In the genomic region with DNA sequence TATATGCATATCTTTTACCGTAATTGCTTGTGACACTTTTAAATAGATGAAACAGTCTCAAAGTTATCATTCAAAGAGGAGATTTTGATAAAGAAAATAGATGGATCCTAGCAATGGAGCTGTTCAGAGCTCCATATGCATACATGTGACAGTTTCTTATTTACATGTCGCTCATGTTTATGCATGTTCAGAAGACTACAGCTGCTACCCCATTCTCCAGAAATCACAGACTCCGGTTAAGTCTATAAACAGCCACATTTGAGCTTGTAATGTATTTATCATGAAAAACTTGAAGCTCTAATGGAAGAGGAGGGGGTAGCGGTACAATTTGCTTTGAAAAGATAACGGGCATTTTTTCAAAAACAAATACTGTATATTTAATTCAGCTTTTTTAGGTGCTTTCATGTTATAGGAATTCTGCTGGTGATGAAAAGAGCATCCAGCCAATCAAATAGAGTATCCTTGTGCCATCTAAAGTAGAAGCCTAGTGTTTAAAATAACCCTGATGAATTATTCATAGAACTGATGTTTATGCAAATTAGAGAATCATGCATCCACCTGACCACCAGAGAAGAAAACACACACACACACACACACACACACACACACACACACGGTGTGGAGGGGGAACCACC, we compare ENCODE assay signal across 14 mouse cellular contexts.
DNase-seq lines count a peak whose midpoint lies in the region; ATAC-seq lines count a peak whose summit lies in the region.
"Had no signal": no experiment of that assay in that cellular context is flagged by ENCODE, and none has a peak within 500 bp of the region (broad histone marks: within the 10 kb centered on the region; RNA-seq: fewer than 3 reads in every experiment).

No protein-coding gene starts in this region.

- no peaks in the 10 kb centered on the region for H3K36me3 ChIP-seq in forebrain, embryonic 11.5 days (ENCODE audit: control insufficient read depth, insufficient read depth, low read length)
- no peaks in the 10 kb centered on the region for H3K36me3 ChIP-seq in forebrain, embryonic 10.5 days (replicated peaks)
- no peaks in the 10 kb centered on the region for H3K36me3 ChIP-seq in midbrain, embryonic 16.5 days (ENCODE audit: control insufficient read depth, insufficient read depth, low read length)
- H3K36me3 ChIP-seq: liver, embryonic 12.5 days had no signal

- ATAC-seq in forebrain, embryonic 11.5 days (replicated peaks; ENCODE audit: low FRiP score): peak; percentile 90
- ATAC-seq in midbrain, embryonic 16.5 days: peak; percentile 94
- ATAC-seq in megakaryocyte progenitor cell, adult 5-6 weeks (replicated peaks; ENCODE audit: poor library complexity): no peak
- ATAC-seq: liver, embryonic 12.5 days had no signal

- H3K4me2 ChIP-seq in forebrain, embryonic 11.5 days (ENCODE audit: low read depth, low read length, severe bottlenecking): no peak overlapping the region
- peak overlapping the region; percentile 35 for H3K4me2 ChIP-seq in midbrain, embryonic 16.5 days (ENCODE audit: low read length)
- H3K4me2 ChIP-seq: heart, embryonic 11.5 days; liver, embryonic 12.5 days had no signal

- H3K9ac ChIP-seq in forebrain, embryonic 11.5 days (ENCODE audit: low read length): no peak overlapping the region
- peak overlapping the region; percentile 54; the same call in 1 of the 2 replicates for H3K9ac ChIP-seq in midbrain, embryonic 16.5 days (ENCODE audit: low read depth, low read length)
- H3K9ac ChIP-seq: liver, embryonic 12.5 days had no signal

- no peak for DNase-seq in forebrain, embryonic 11.5 days (ENCODE audit: low spot score)
- no peak for DNase-seq in forebrain, embryonic 10.5 days (ENCODE audit: extremely low spot score, low spot score)
- peak; percentile 6 to 11 for DNase-seq in right cerebral cortex, adult 2 months (ENCODE audit: low spot score in 2 of 2)
- DNase-seq in right cerebral cortex, adult 18-20 months: no peak
- DNase-seq in cerebellum, adult 18-20 months: no peak
- DNase-seq in kidney, adult 11 months: no peak
- DNase-seq: adrenal gland, adult 8-10 months; layer of hippocampus, postnatal 36 days; lung, postnatal 10 days had no signal

- no peaks in the 10 kb centered on the region for H3K9me3 ChIP-seq in forebrain, embryonic 11.5 days (ENCODE audit: control insufficient read depth, low read length)
- H3K9me3 ChIP-seq in forebrain, embryonic 10.5 days: no peaks in the 10 kb centered on the region
- no peaks in the 10 kb centered on the region for H3K9me3 ChIP-seq in midbrain, embryonic 16.5 days (replicated peaks; ENCODE audit: control insufficient read depth, low read length, poor library complexity, severe bottlenecking)
- H3K9me3 ChIP-seq: liver, embryonic 12.5 days had no signal

- 0 out of 2 replicates have a peak overlapping the region, but pooled peaks have one; percentile 6 for H3K27ac ChIP-seq in forebrain, embryonic 11.5 days (ENCODE audit: low read depth, low read length)
- H3K27ac ChIP-seq in forebrain, embryonic 10.5 days: no peak overlapping the region
- H3K27ac ChIP-seq in midbrain, embryonic 16.5 days (ENCODE audit: low read length): peak overlapping the region; percentile 83
- H3K27ac ChIP-seq: kidney, postnatal 0 days; liver, embryonic 12.5 days had no signal

- WGBS in forebrain, embryonic 11.5 days: 66% methylated on average over 6 of the region's 6 CpGs
- 89% methylated on average over 6 of the region's 6 CpGs for WGBS in forebrain, embryonic 10.5 days
- 37% methylated on average over 6 of the region's 6 CpGs for WGBS in midbrain, embryonic 16.5 days

- no peaks in the 10 kb centered on the region for H3K4me1 ChIP-seq in forebrain, embryonic 11.5 days (replicated peaks; ENCODE audit: control insufficient read depth, insufficient read depth, low read length)
- H3K4me1 ChIP-seq in forebrain, embryonic 10.5 days: no peaks in the 10 kb centered on the region
- H3K4me1 ChIP-seq in midbrain, embryonic 16.5 days (ENCODE audit: control insufficient read depth, insufficient read depth, low read length): no peaks in the 10 kb centered on the region
- H3K4me1 ChIP-seq: liver, embryonic 12.5 days had no signal

- H3K4me3 ChIP-seq in forebrain, embryonic 11.5 days (ENCODE audit: low read depth, low read length): no peak overlapping the region
- no peak overlapping the region for H3K4me3 ChIP-seq in forebrain, embryonic 10.5 days
- peak overlapping the region; percentile 33 for H3K4me3 ChIP-seq in midbrain, embryonic 16.5 days (ENCODE audit: low read depth, low read length)
- H3K4me3 ChIP-seq: liver, embryonic 12.5 days had no signal

- H3K27me3 ChIP-seq in forebrain, embryonic 11.5 days (ENCODE audit: control insufficient read depth, insufficient read depth, low read length): no peaks in the 10 kb centered on the region
- H3K27me3 ChIP-seq in forebrain, embryonic 10.5 days (ENCODE audit: poor library complexity, severe bottlenecking): no peaks in the 10 kb centered on the region
- H3K27me3 ChIP-seq in midbrain, embryonic 16.5 days (ENCODE audit: control insufficient read depth, insufficient read depth, low read depth, low read length): no peaks in the 10 kb centered on the region
- H3K27me3 ChIP-seq: liver, embryonic 12.5 days had no signal

Comparison
In these comparisons a context has a peak if more than half of its experiments do, and no peak if none do; other contexts are left out.
1. DNase-seq: peak in right cerebral cortex, adult 2 months (2 of 2); none in forebrain, embryonic 11.5 days (single experiment), forebrain, embryonic 10.5 days (single experiment), right cerebral cortex, adult 18-20 months (single experiment), cerebellum, adult 18-20 months (0 of 2) and kidney, adult 11 months (single experiment).